Mouse (Mus musculus): ENCODE measurements at regions not wholly inside any gene's neighbourhood (a gene's known extent, or its start where the extent isn't known, plus 50 kb on each side); places are given as distances from the start of the nearest gene placed in this dataset.
A peak's percentile ranks its signal among the peaks of the same experiment; 100 is the strongest.

- DNase-seq (ENCODE audit: low spot score in 2 of 2), result no peak
Observed at GRCm38 (mm10) chr14:67626181-67626580, 1617.2 kb upstream of the Gulo start.

- DNase-seq (ENCODE audit: low spot score in 2 of 2), result no peak
Observed at GRCm38 (mm10) chr14:67623841-67624480, 1615.0 kb upstream of the Gulo start.

GRCm38 (mm10) chr14:67622911-67623310 lies 1613.9 kb upstream of the Gulo start:
- no peak for DNase-seq (ENCODE audit: low spot score in 2 of 2)

- no peak for DNase-seq (ENCODE audit: low spot score in 2 of 2)
Observed at GRCm38 (mm10) chr14:67621486-67621885, 1612.5 kb upstream of the Gulo start.

GRCm38 (mm10) chr14:67620854-67621476 lies 1612.0 kb upstream of the Gulo start:
- peak; percentile 49 to 75 for DNase-seq (ENCODE audit: low spot score in 2 of 2)

- no peak for DNase-seq (ENCODE audit: low spot score in 2 of 2)
Observed at GRCm38 (mm10) chr14:67619571-67619970, 1610.6 kb upstream of the Gulo start.

GRCm38 (mm10) chr14:67614369-67614768 lies 1605.4 kb upstream of the Gulo start:
- DNase-seq (ENCODE audit: low spot score in 2 of 2), result no peak

GRCm38 (mm10) chr14:67613691-67614090 lies 1604.7 kb upstream of the Gulo start:
- DNase-seq (ENCODE audit: low spot score in 2 of 2), result no peak

- no peak for DNase-seq (ENCODE audit: low spot score in 2 of 2)
Observed at GRCm38 (mm10) chr14:67613221-67613620, 1604.2 kb upstream of the Gulo start.

- DNase-seq (ENCODE audit: low spot score in 2 of 2), result no peak
Observed at GRCm38 (mm10) chr14:67612471-67612870, 1603.5 kb upstream of the Gulo start.

- DNase-seq (ENCODE audit: low spot score in 2 of 2), result no peak
Observed at GRCm38 (mm10) chr14:67608262-67608661, 1599.3 kb upstream of the Gulo start.

- DNase-seq (ENCODE audit: low spot score in 2 of 2), result no peak
Observed at GRCm38 (mm10) chr14:67602960-67603359, 1594.0 kb upstream of the Gulo start.

- DNase-seq (ENCODE audit: low spot score in 2 of 2), result peak; percentile 17 to 25
Observed at GRCm38 (mm10) chr14:67599734-67600133, 1590.7 kb upstream of the Gulo start.

GRCm38 (mm10) chr14:67588627-67589026 lies 1579.6 kb upstream of the Gulo start:
- DNase-seq (ENCODE audit: low spot score in 2 of 2), result no peak

- DNase-seq (ENCODE audit: low spot score in 2 of 2), result peak in 1 of 2 experiments; percentile 10
Observed at GRCm38 (mm10) chr14:67584456-67585048, 1575.5 kb upstream of the Gulo start.

GRCm38 (mm10) chr14:67582201-67582782 lies 1573.3 kb upstream of the Gulo start:
- DNase-seq (ENCODE audit: low spot score in 2 of 2), result peak in 1 of 2 experiments; percentile 6

GRCm38 (mm10) chr14:67574346-67574949 lies 1565.4 kb upstream of the Gulo start:
- no peak for DNase-seq (ENCODE audit: low spot score in 2 of 2)

GRCm38 (mm10) chr14:67573451-67573995 lies 1564.5 kb upstream of the Gulo start:
- DNase-seq (ENCODE audit: low spot score in 2 of 2), result no peak

GRCm38 (mm10) chr14:67569744-67570322 lies 1560.8 kb upstream of the Gulo start:
- DNase-seq (ENCODE audit: low spot score in 2 of 2), result no peak

- DNase-seq (ENCODE audit: low spot score in 2 of 2), result no peak
Observed at GRCm38 (mm10) chr14:67568896-67569743, 1560.1 kb upstream of the Gulo start.

GRCm38 (mm10) chr14:67554897-67555296 lies 1545.9 kb upstream of the Gulo start:
- no peak for DNase-seq (ENCODE audit: low spot score in 2 of 2)

Data from frontal cortex, postnatal 36 days (tissue).